Mouse (Mus musculus): ENCODE data around the gene Plcb1. TPM values are rescaled to one million over a fixed set of nuclear protein-coding genes. Genes with fewer than 3 reads are reported as not detected.

The Plcb1 gene
- polyA plus RNA-seq, 1 experiment from 2014 or later, result 72.8 TPM

DNA sequence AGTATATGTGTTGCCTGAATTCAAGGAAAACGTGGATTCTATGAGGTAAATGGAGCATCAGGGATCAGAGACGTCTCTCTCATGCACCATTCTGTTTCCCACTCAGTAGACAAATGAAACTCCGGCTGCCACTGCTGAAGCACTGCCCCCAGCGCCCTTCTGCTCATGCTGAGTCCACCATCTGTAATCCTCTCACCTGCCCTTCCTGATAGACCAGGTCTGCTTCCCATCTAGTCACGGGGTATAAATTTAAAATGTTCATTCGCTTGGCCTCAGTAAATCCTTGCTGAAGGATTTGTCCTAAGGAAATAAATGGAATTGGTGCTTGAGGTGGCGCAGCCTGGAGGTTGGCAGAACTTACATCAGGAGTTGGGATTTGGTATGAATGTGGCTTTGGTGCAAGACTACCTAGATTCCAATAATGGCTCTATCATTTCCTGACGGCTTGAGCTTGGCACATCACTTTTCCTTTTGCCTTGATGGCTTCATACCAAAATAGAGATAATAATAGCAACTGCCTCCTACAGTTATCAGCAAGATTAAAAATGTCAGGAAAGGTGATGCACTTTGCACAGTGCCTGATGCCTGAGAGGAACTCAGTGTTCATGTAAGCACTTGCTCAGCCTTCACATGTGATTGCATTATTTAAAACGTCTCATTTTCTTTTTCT lies 134.9 kb downstream of the Plcb1 start:
- Histone ChIP-seq H3K27ac (no peak overlapping the region), H3K4me2 (replicated peaks) (no peak overlapping the region), H3K9me3 (ENCODE audit: control insufficient read depth, low read length) (no peaks in the 10 kb centered on the region), H3K4me3 (replicated peaks; ENCODE audit: low read length) (no peak overlapping the region), H3K36me3 (replicated peaks; ENCODE audit: control insufficient read depth, insufficient read depth) (no peaks in the 10 kb centered on the region), H3K9ac (no peak overlapping the region), H3K4me1 (replicated peaks; ENCODE audit: control insufficient read depth, insufficient read depth, low read length) (no peaks in the 10 kb centered on the region), H3K27me3 (ENCODE audit: control insufficient read depth, insufficient read depth, low read length) (no peaks in the 10 kb centered on the region)
- DNase-seq (ENCODE audit: low spot score) (no peak), ATAC-seq (ENCODE audit: low FRiP score) (no peak)
- WGBS, result 79% methylated on average over 9 of the region's 9 CpGs

DNA sequence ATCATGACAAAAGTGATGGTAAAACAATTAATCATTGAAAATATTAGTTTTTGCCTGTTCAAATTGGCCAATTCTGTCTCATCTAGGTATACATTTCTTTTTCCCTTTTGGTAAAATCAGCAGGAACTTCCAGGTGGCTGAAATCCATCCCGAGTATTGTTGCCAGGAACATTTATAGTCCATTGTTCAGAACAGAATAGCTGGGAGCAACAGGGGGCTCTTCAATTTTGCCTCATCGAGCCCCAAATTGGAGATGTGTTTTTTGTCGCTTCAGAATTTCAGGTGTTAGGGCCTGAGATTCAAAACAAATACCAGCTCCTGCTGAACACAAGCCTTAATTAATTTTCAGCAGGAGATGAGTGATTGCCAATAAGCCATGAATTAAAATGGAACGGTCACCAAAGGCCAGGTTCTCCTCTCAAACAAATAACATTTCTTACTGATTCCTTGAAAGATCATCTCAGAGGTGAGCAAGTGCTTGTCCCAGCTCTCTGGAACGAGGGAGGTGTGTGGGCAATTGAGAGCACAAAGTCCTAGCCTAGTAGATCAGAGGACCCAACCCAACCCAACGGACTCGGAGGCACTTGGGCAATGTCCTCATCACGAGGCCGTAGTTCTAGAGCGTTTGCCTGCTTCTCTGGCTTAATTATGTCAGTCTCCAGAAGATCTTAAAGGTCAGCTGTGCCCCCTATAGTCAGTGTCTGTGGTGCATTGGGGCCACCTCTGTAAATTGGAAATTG lies 136.9 kb downstream of the Plcb1 start:
- no peaks in the 10 kb centered on the region for H3K27me3 ChIP-seq (ENCODE audit: control insufficient read depth, insufficient read depth, low read length)
- H3K4me3 ChIP-seq (replicated peaks; ENCODE audit: low read length), result no peak overlapping the region
- no peak overlapping the region for H3K9ac ChIP-seq
- ATAC-seq (ENCODE audit: low FRiP score) (no peak), DNase-seq (ENCODE audit: low spot score) (no peak)
- H3K9me3 ChIP-seq (ENCODE audit: control insufficient read depth, low read length), result no peaks in the 10 kb centered on the region
- H3K4me2 ChIP-seq (replicated peaks), result no peak overlapping the region
- 78% methylated on average over 10 of the region's 10 CpGs for WGBS
- no peak overlapping the region for H3K27ac ChIP-seq
- H3K4me1 ChIP-seq (replicated peaks; ENCODE audit: control insufficient read depth, insufficient read depth, low read length), result no peaks in the 10 kb centered on the region
- no peaks in the 10 kb centered on the region for H3K36me3 ChIP-seq (replicated peaks; ENCODE audit: control insufficient read depth, insufficient read depth)

DNA sequence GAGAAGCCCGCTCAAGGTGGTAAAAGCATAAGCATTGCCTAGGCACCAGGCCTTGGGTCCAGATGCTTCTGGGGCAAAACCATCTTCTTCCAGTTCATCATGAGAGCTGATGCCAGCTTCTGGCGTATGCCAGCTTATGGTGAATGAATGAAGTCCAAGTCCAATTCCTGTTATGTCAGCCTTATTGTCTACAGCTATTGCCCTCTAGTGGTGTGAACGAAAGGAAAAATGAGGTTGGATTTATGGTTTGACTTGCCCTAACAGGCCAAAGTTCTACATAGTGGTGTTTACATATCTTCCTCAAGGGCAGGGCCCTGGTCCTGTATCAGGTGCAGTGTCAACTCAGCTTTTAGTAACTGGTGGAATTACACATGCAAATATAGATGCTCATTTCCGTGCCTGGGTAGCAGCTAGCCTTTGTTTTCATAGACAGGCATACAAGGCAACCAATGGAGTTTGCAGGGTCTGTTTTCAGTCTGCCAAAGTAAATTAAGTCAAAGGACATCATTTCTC lies 138.3 kb downstream of the Plcb1 start:
- no peak overlapping the region for H3K9ac ChIP-seq
- no peak overlapping the region for H3K4me2 ChIP-seq (replicated peaks)

GRCm38 (mm10) chr2:134926266-134926665 lies 140.4 kb downstream of the Plcb1 start:
- Histone ChIP-seq H3K27me3 (ENCODE audit: control insufficient read depth, insufficient read depth, low read length) (no peaks in the 10 kb centered on the region), H3K4me2 (replicated peaks) (no peak overlapping the region), H3K27ac (no peak overlapping the region), H3K9me3 (ENCODE audit: control insufficient read depth, low read length) (no peaks in the 10 kb centered on the region), H3K4me3 (replicated peaks; ENCODE audit: low read length) (no peak overlapping the region), H3K4me1 (replicated peaks; ENCODE audit: control insufficient read depth, insufficient read depth, low read length) (peaks cover 9% of the 10 kb centered on the region; the same call in 1 of the 2 replicates), H3K36me3 (replicated peaks; ENCODE audit: control insufficient read depth, insufficient read depth) (no peaks in the 10 kb centered on the region), H3K9ac (no peak overlapping the region)
- 84% methylated on average over 1 of the region's 1 CpGs for WGBS
- DNase-seq (ENCODE audit: low spot score), result no peak
- ATAC-seq (ENCODE audit: low FRiP score), result no peak

More for the DNA sequence above, 138.3 kb downstream of the Plcb1 start:
- Histone ChIP-seq H3K27me3 (ENCODE audit: control insufficient read depth, insufficient read depth, low read length) (no peaks in the 10 kb centered on the region), H3K4me1 (replicated peaks; ENCODE audit: control insufficient read depth, insufficient read depth, low read length) (peaks cover 3% of the 10 kb centered on the region; the same call in 1 of the 2 replicates), H3K36me3 (replicated peaks; ENCODE audit: control insufficient read depth, insufficient read depth) (no peaks in the 10 kb centered on the region), H3K4me3 (replicated peaks; ENCODE audit: low read length) (no peak overlapping the region), H3K27ac (no peak overlapping the region), H3K9me3 (ENCODE audit: control insufficient read depth, low read length) (no peaks in the 10 kb centered on the region)
- 94% methylated on average over 4 of the region's 4 CpGs for WGBS
- ATAC-seq (ENCODE audit: low FRiP score) (no peak), DNase-seq (ENCODE audit: low spot score) (no peak)

- Histone ChIP-seq H3K27me3 (ENCODE audit: control insufficient read depth, insufficient read depth, low read length) (no peaks in the 10 kb centered on the region), H3K36me3 (replicated peaks; ENCODE audit: control insufficient read depth, insufficient read depth) (no peaks in the 10 kb centered on the region), H3K4me2 (replicated peaks) (no peak overlapping the region), H3K4me3 (replicated peaks; ENCODE audit: low read length) (no peak overlapping the region), H3K9ac (no peak overlapping the region), H3K27ac (no peak overlapping the region), H3K9me3 (ENCODE audit: control insufficient read depth, low read length) (no peaks in the 10 kb centered on the region), H3K4me1 (replicated peaks; ENCODE audit: control insufficient read depth, insufficient read depth, low read length) (peaks cover 9% of the 10 kb centered on the region; the same call in 1 of the 2 replicates)
- WGBS, result 28% methylated on average over 5 of the region's 5 CpGs
- DNase-seq (ENCODE audit: low spot score), result no peak
- ATAC-seq (ENCODE audit: low FRiP score), result no peak
These were observed 141.2 kb downstream of the Plcb1 start for GRCm38 (mm10) chr2:134927072-134927471.

DNA sequence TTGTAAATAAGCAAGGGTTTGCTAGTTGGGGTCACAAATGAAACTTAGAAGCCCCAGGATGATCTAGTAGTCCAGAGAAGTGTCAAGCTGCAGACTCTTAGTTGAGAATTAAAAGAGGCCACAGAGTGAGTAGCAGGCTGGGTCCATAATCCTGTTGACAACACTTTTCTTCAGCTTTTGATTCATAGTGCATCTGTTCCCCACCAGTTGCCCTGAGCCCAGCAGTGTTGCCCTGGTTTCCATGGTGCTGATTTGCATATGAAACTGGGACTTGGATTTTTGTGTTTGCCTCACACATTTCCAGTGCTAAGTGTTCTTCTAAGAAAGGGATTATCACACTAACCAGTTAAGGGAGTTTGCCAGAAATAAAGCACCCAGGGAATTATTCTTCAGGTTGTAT lies 143.6 kb downstream of the Plcb1 start:
- no peaks in the 10 kb centered on the region for H3K27me3 ChIP-seq (ENCODE audit: control insufficient read depth, insufficient read depth, low read length)
- no peak overlapping the region for H3K4me3 ChIP-seq (replicated peaks; ENCODE audit: low read length)
- H3K4me1 ChIP-seq (replicated peaks; ENCODE audit: control insufficient read depth, insufficient read depth, low read length), result peaks cover 9% of the 10 kb centered on the region; the same call in 1 of the 2 replicates
- ATAC-seq (ENCODE audit: low FRiP score) (peak; percentile 82), DNase-seq (ENCODE audit: low spot score) (peak; percentile 54)
- H3K9ac ChIP-seq, result no peak overlapping the region
- H3K9me3 ChIP-seq (ENCODE audit: control insufficient read depth, low read length), result no peaks in the 10 kb centered on the region
- no peak overlapping the region for H3K4me2 ChIP-seq (replicated peaks)
- H3K27ac ChIP-seq, result no peak overlapping the region
- H3K36me3 ChIP-seq (replicated peaks; ENCODE audit: control insufficient read depth, insufficient read depth), result no peaks in the 10 kb centered on the region

- H3K27ac ChIP-seq, result no peak overlapping the region
- no peak for DNase-seq (ENCODE audit: low spot score)
- no peak overlapping the region for H3K4me3 ChIP-seq (replicated peaks; ENCODE audit: low read length)
- no peaks in the 10 kb centered on the region for H3K36me3 ChIP-seq (replicated peaks; ENCODE audit: control insufficient read depth, insufficient read depth)
- ATAC-seq (ENCODE audit: low FRiP score), result no peak
- H3K4me1 ChIP-seq (replicated peaks; ENCODE audit: control insufficient read depth, insufficient read depth, low read length), result peaks cover 9% of the 10 kb centered on the region; the same call in 1 of the 2 replicates
- no peak overlapping the region for H3K4me2 ChIP-seq (replicated peaks)
- no peaks in the 10 kb centered on the region for H3K9me3 ChIP-seq (ENCODE audit: control insufficient read depth, low read length)
- H3K9ac ChIP-seq, result no peak overlapping the region
- WGBS, result 75% methylated on average over 4 of the region's 4 CpGs
- H3K27me3 ChIP-seq (ENCODE audit: control insufficient read depth, insufficient read depth, low read length), result no peaks in the 10 kb centered on the region
These were observed 145.1 kb downstream of the Plcb1 start for GRCm38 (mm10) chr2:134930961-134931360.

GRCm38 (mm10) chr2:134931756-134932421 lies 146.0 kb downstream of the Plcb1 start:
- H3K9me3 ChIP-seq (ENCODE audit: control insufficient read depth, low read length), result no peaks in the 10 kb centered on the region
- no peak overlapping the region for H3K4me2 ChIP-seq (replicated peaks)
- H3K27ac ChIP-seq, result no peak overlapping the region
- WGBS, result 82% methylated on average over 5 of the region's 5 CpGs
- DNase-seq (ENCODE audit: low spot score) (no peak), ATAC-seq (ENCODE audit: low FRiP score) (no peak)
- H3K36me3 ChIP-seq (replicated peaks; ENCODE audit: control insufficient read depth, insufficient read depth), result no peaks in the 10 kb centered on the region
- no peak overlapping the region for H3K4me3 ChIP-seq (replicated peaks; ENCODE audit: low read length)
- peaks cover 9% of the 10 kb centered on the region; the same call in 1 of the 2 replicates for H3K4me1 ChIP-seq (replicated peaks; ENCODE audit: control insufficient read depth, insufficient read depth, low read length)
- no peaks in the 10 kb centered on the region for H3K27me3 ChIP-seq (ENCODE audit: control insufficient read depth, insufficient read depth, low read length)
- no peak overlapping the region for H3K9ac ChIP-seq

DNA sequence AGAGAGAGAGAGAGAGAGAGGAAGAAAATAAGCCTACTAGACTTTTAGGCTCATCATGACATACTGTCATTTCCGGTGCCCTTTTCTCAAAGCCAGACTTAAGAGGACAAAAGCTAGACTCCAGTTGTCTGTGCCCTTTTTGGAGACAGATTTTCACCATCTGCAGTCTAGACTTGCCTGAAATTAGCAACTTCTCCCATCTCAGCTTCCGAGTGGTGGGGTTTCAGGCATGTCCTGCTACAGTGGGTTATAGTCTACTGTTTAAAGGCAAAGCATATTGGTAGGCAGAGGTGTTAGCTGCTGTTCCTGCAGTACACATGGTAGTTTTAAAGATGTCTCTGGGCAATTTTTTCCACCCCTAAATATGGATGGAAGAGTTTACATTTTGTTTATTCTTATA lies 149.6 kb downstream of the Plcb1 start:
- DNase-seq (ENCODE audit: low spot score) (no peak), ATAC-seq (ENCODE audit: low FRiP score) (no peak)
- WGBS, result 94% methylated on average over 2 of the region's 2 CpGs
- Histone ChIP-seq H3K4me1 (replicated peaks; ENCODE audit: control insufficient read depth, insufficient read depth, low read length) (no peaks in the 10 kb centered on the region), H3K9me3 (ENCODE audit: control insufficient read depth, low read length) (no peaks in the 10 kb centered on the region), H3K27ac (no peak overlapping the region), H3K27me3 (ENCODE audit: control insufficient read depth, insufficient read depth, low read length) (no peaks in the 10 kb centered on the region), H3K36me3 (replicated peaks; ENCODE audit: control insufficient read depth, insufficient read depth) (no peaks in the 10 kb centered on the region), H3K4me2 (replicated peaks) (no peak overlapping the region), H3K9ac (no peak overlapping the region), H3K4me3 (replicated peaks; ENCODE audit: low read length) (no peak overlapping the region)
